Mouse (Mus musculus) telencephalon, adult 2 months (tissue): ENCODE measurements at regions not wholly inside any gene's neighbourhood (a gene's known extent, or its start where the extent isn't known, plus 50 kb on each side); places are given as distances from the start of the nearest gene placed in this dataset.

ENCODE experiments used
- DNase-seq: peaks from one replicate; pipeline ENCODE4 v3.0.0-alpha.2; 2011; ENCODE audit warnings: low read depth, low spot score

- DNase-seq: no peak
Observed at GRCm38 (mm10) chrX:69028650-69029049, 135.8 kb upstream of the Gm6812 start.

- DNase-seq: peak; percentile 38
Observed at GRCm38 (mm10) chrX:69009190-69009589, 116.3 kb upstream of the Gm6812 start.

- peak; percentile 26 for DNase-seq
Observed at GRCm38 (mm10) chrX:69007986-69008385, 115.1 kb upstream of the Gm6812 start.
